Comparison of ENCODE assay signal across 21 mouse cellular contexts in the genomic region with DNA sequence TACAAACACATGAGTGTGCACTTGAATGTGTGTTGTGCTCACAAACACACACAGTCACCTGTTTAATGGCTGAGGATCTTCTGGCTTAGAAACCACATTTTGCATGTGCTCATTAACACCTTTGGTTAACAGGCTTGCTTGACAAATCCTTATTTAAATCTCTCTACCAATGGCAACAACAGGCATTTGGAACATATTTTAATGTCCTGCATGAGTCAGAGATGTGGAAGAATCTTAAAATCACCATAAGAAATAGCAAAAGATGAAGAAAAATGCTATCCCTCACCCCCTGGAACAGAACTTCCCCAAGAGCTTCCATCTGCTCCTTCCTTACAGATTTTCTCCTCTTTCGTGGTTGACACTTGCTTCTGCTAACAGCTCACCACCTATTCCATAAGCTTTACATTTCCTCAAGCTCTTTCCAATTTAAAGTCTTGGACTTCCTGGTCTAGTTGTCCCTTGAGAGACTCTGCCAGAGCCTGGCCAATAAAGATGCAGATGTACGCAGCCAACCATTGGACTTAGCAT. TPM values are rescaled to one million over a fixed set of nuclear protein-coding genes. Genes with fewer than 3 reads are reported as not detected.
A peak's percentile ranks its signal among the peaks of the same experiment; 100 is the strongest.
DNase-seq lines count a peak whose midpoint lies in the region; ATAC-seq and TF ChIP-seq lines count a peak whose summit lies in the region.
"Had no signal": no experiment of that assay in that cellular context is flagged by ENCODE, and none has a peak within 500 bp of the region (broad histone marks: within the 10 kb centered on the region; RNA-seq: fewer than 3 reads in every experiment).

No protein-coding gene starts in this region.

- no peak overlapping the region for H3K4me3 ChIP-seq in forebrain, postnatal 0 days (ENCODE audit: low read depth, low read length)
- no peak overlapping the region for H3K4me3 ChIP-seq in forebrain, embryonic 16.5 days (replicated peaks; ENCODE audit: low read length)
- H3K4me3 ChIP-seq: embryonic facial prominence, embryonic 13.5 days; forebrain, embryonic 12.5 days; heart, embryonic 13.5 days; hindbrain, embryonic 15.5 days had no signal

- H3K36me3 ChIP-seq in forebrain, postnatal 0 days (ENCODE audit: insufficient read depth), result no peaks in the 10 kb centered on the region
- H3K36me3 ChIP-seq in forebrain, embryonic 16.5 days (ENCODE audit: control insufficient read depth, insufficient read depth), result no peaks in the 10 kb centered on the region
- H3K36me3 ChIP-seq: embryonic facial prominence, embryonic 13.5 days; forebrain, embryonic 12.5 days; G1E; heart, embryonic 13.5 days; hindbrain, embryonic 15.5 days had no signal

- ATAC-seq in forebrain, postnatal 0 days, result peak; percentile 16; the same call in 1 of the 2 replicates
- no peak for ATAC-seq in forebrain, embryonic 16.5 days
- ATAC-seq in activated CD4-positive, CD25-positive, alpha-beta regulatory T cell, adult 4 months, result no peak
- ATAC-seq: CD4-positive, CD25-positive, alpha-beta regulatory T cell, adult 4 months; intestine, embryonic 16.5 days had no signal

- DNase-seq in forebrain, postnatal 0 days, result no peak
- DNase-seq in heart, adult 11 months, result peak; percentile 79
- no peak for DNase-seq in heart, adult 18-20 months
- DNase-seq in right cerebral cortex, adult 18-20 months, result peak; percentile 37
- DNase-seq in right cerebral cortex, postnatal 36 days (ENCODE audit: low spot score in 2 of 2), result no peak
- DNase-seq: adrenal gland, postnatal 10 days; B cell, adult 2 months; cerebellum, adult 11-12 months; cerebellum, adult 9-10 months; cerebellum, postnatal 36 days; gastrocnemius, postnatal 10 days; heart, postnatal 36 days had no signal

- no peaks in the 10 kb centered on the region for H3K9me3 ChIP-seq in forebrain, postnatal 0 days (ENCODE audit: low read length)
- no peaks in the 10 kb centered on the region for H3K9me3 ChIP-seq in forebrain, embryonic 16.5 days (ENCODE audit: control insufficient read depth, low read length)
- H3K9me3 ChIP-seq: embryonic facial prominence, embryonic 13.5 days; forebrain, embryonic 12.5 days; G1E; heart, embryonic 13.5 days; hindbrain, embryonic 15.5 days had no signal

- no peak for TF ChIP-seq CTCF in forebrain, postnatal 0 days (IDR thresholded peaks at IDR 0.05; ENCODE audit: low read depth)

- no peak overlapping the region for H3K4me2 ChIP-seq in forebrain, postnatal 0 days (ENCODE audit: low read depth)
- H3K4me2 ChIP-seq in forebrain, embryonic 16.5 days (ENCODE audit: low read length), result no peak overlapping the region
- H3K4me2 ChIP-seq: embryonic facial prominence, embryonic 13.5 days; forebrain, embryonic 12.5 days; heart, embryonic 13.5 days; hindbrain, embryonic 15.5 days had no signal

- no peaks in the 10 kb centered on the region for H3K4me1 ChIP-seq in forebrain, postnatal 0 days (ENCODE audit: insufficient read depth)
- H3K4me1 ChIP-seq in forebrain, embryonic 16.5 days (replicated peaks; ENCODE audit: control insufficient read depth, insufficient read depth, low read length), result no peaks in the 10 kb centered on the region
- H3K4me1 ChIP-seq: embryonic facial prominence, embryonic 13.5 days; forebrain, embryonic 12.5 days; heart, embryonic 13.5 days; hindbrain, embryonic 15.5 days had no signal

- no peak overlapping the region for H3K9ac ChIP-seq in forebrain, postnatal 0 days
- no peak overlapping the region for H3K9ac ChIP-seq in forebrain, embryonic 16.5 days (replicated peaks; ENCODE audit: low read depth, low read length)
- H3K9ac ChIP-seq: embryonic facial prominence, embryonic 13.5 days; forebrain, embryonic 12.5 days; heart, embryonic 13.5 days; hindbrain, embryonic 15.5 days had no signal

- H3K27ac ChIP-seq in forebrain, postnatal 0 days (ENCODE audit: low read depth, low read length), result no peak overlapping the region
- no peak overlapping the region for H3K27ac ChIP-seq in forebrain, embryonic 16.5 days (ENCODE audit: low read length)
- H3K27ac ChIP-seq: embryonic facial prominence, embryonic 13.5 days; forebrain, embryonic 12.5 days; heart, embryonic 13.5 days; hindbrain, embryonic 15.5 days had no signal

- H3K27me3 ChIP-seq in forebrain, postnatal 0 days (ENCODE audit: insufficient read depth, low read length), result no peaks in the 10 kb centered on the region
- H3K27me3 ChIP-seq in forebrain, embryonic 16.5 days (replicated peaks; ENCODE audit: control insufficient read depth, insufficient read depth, low read length), result no peaks in the 10 kb centered on the region
- H3K27me3 ChIP-seq: embryonic facial prominence, embryonic 13.5 days; forebrain, embryonic 12.5 days; heart, embryonic 13.5 days; hindbrain, embryonic 15.5 days had no signal

- 82% methylated on average over 2 of the region's 2 CpGs for WGBS in forebrain, postnatal 0 days
- 88% methylated on average over 2 of the region's 2 CpGs for WGBS in forebrain, embryonic 16.5 days

RNA-seq across cellular contexts. Expression of gene Arhgap15, which starts 35.9 kb away (rescaled TPM):
- 2.0 TPM in 2 replicates for total RNA-seq in forebrain, postnatal 0 days (2014; rRNA removed)
- polyA plus RNA-seq in forebrain, postnatal 0 days (2015; fragmentation: Nextera tagmentation; extraction: Ambion mirVana), result 1.2 and 1.5 TPM in 2 replicates
- polyA plus RNA-seq in forebrain, embryonic 16.5 days (2015; fragmentation: Nextera tagmentation; extraction: Ambion mirVana), result 0.55 and 0.95 TPM in 2 replicates
- 1 to 10 TPM in 1 of 2 experiments, under 1 TPM in 1; 0.62 to 2.1 TPM for total RNA-seq in heart, adult 18-20 months (2021)
- polyA plus RNA-seq in activated CD4-positive, CD25-positive, alpha-beta regulatory T cell, adult 4 months (2017; shearing (Covaris generic)), result 100 to 1,000 TPM; 282 to 347 TPM

Comparison
In these comparisons a context has a peak if more than half of its experiments do, and no peak if none do; other contexts are left out.
1. DNase-seq: peak in heart, adult 11 months (single experiment) and right cerebral cortex, adult 18-20 months (single experiment); none in forebrain, postnatal 0 days (single experiment), heart, adult 18-20 months (0 of 2) and right cerebral cortex, postnatal 36 days (0 of 2).
2. RNA of gene Arhgap15, which starts 35.9 kb away (polyA plus RNA-seq): 282 to 347 TPM in activated CD4-positive, CD25-positive, alpha-beta regulatory T cell, adult 4 months; 1.2 to 1.5 TPM in forebrain, postnatal 0 days and 0.55 to 0.95 TPM in forebrain, embryonic 16.5 days; every median in the first group is over 100 times any median in the second.